Comparison of ENCODE assay signal across 28 mouse cellular contexts in the genomic region with DNA sequence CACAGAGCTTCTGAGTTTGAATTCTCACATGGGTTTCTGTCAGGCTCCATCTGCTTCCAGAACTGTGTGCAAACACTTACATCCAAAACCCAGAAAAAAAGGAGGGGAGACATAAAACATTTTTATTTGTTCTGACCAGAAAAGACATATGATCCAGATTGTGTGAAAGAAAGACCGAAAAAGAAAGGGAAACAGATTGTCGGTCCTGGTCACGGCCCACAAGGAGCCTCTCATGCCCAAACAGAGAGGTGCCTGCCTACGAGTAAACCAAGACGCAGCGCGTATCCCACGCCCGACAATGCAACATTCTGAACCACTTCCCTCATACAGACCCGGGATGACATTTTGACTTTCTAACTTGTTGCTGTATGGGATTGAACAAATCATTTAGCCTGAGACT.
"Had no signal": no experiment of that assay in that cellular context is flagged by ENCODE, and none has a peak within 500 bp of the region (broad histone marks: within the 10 kb centered on the region; RNA-seq: fewer than 3 reads in every experiment).

No protein-coding gene starts in this region.

- H3K4me2 ChIP-seq: heart, embryonic 11.5 days; heart, embryonic 13.5 days; heart, embryonic 15.5 days; hindbrain, embryonic 12.5 days; hindbrain, embryonic 14.5 days; intestine, embryonic 15.5 days; limb, embryonic 12.5 days; liver, embryonic 11.5 days; liver, embryonic 13.5 days had no signal

- H3K27me3 ChIP-seq: hindbrain, embryonic 12.5 days; intestine, embryonic 15.5 days; liver, embryonic 13.5 days had no signal

- H3K4me1 ChIP-seq: heart, embryonic 15.5 days; liver, embryonic 13.5 days had no signal

- H3K36me3 ChIP-seq: heart, embryonic 13.5 days; heart, embryonic 15.5 days; hindbrain, embryonic 10.5 days; hindbrain, embryonic 12.5 days; intestine, embryonic 15.5 days; limb, embryonic 10.5 days; limb, embryonic 12.5 days; liver, embryonic 13.5 days had no signal

- ATAC-seq: hindbrain, embryonic 16.5 days; inflammation-experienced regulatory T-cells, adult 6 months; intestine, embryonic 15.5 days; intestine, postnatal 0 days had no signal

- H3K9me3 ChIP-seq: heart, embryonic 13.5 days; heart, embryonic 15.5 days; hindbrain, embryonic 10.5 days; hindbrain, embryonic 12.5 days; intestine, embryonic 15.5 days; limb, embryonic 10.5 days; limb, embryonic 12.5 days; liver, embryonic 13.5 days had no signal

- H3K4me3 ChIP-seq: gastrocnemius, adult 2 months; heart, adult 2 months; heart, embryonic 13.5 days; heart, embryonic 15.5 days; hindbrain, embryonic 10.5 days; hindbrain, embryonic 12.5 days; intestine, embryonic 15.5 days; layer of hippocampus, adult 2 months; left cerebral cortex, adult 2 months; limb, embryonic 10.5 days; limb, embryonic 12.5 days; liver, embryonic 13.5 days had no signal

- H3K27ac ChIP-seq: gastrocnemius, adult 2 months; heart, adult 2 months; heart, embryonic 13.5 days; heart, embryonic 15.5 days; hindbrain, embryonic 12.5 days; hindbrain, embryonic 14.5 days; intestine, embryonic 15.5 days; layer of hippocampus, adult 2 months; left cerebral cortex, adult 2 months; limb, embryonic 10.5 days; limb, embryonic 12.5 days; liver, embryonic 13.5 days had no signal

- DNase-seq: gastrocnemius, adult 2 months; gastrocnemius, postnatal 10 days; gastrocnemius, postnatal 25 days; heart, adult 2 months; heart, postnatal 14 days; heart, postnatal 36 days; kidney, adult 18-20 months; kidney, adult 8-10 months; kidney, postnatal 10 days; kidney, postnatal 25 days; kidney, postnatal 4 days; liver; liver, embryonic 13.5 days had no signal

- H3K9ac ChIP-seq: heart, embryonic 13.5 days; heart, embryonic 15.5 days; hindbrain, embryonic 12.5 days; hindbrain, embryonic 14.5 days; intestine, embryonic 15.5 days; limb, embryonic 12.5 days; liver, embryonic 13.5 days had no signal
